Mouse (Mus musculus) C2C12 (cell line): ENCODE results near the gene Dnase1l3. TPM values are rescaled to one million over a fixed set of nuclear protein-coding genes. Genes with fewer than 3 reads are reported as not detected.

Experiments used
- H3K27me3 ChIP-seq: one replicate; pipeline ENCODE4 v1.6.1; 2011; ENCODE audit not compliant: control insufficient read depth, insufficient read depth, insufficient read length
- H3K36me3 ChIP-seq: one replicate; pipeline ENCODE4 v1.6.1; 2011; ENCODE audit not compliant: control insufficient read depth, insufficient read depth
- H3K4me3 ChIP-seq: one replicate; pipeline ENCODE4 v1.5.1; 2011; ENCODE audit warnings: mild to moderate bottlenecking, control low read depth; ENCODE audit not compliant: poor library complexity, insufficient read depth, severe bottlenecking
- H3K79me2 ChIP-seq: one replicate; pipeline ENCODE4 v1.6.1; 2011; ENCODE audit not compliant: control insufficient read depth, insufficient read depth
- H3K79me3 ChIP-seq: one replicate; pipeline ENCODE4 v1.6.1; 2011; ENCODE audit warnings: low read depth, control low read depth
- H3ac ChIP-seq: one replicate; pipeline ENCODE3; 2011; ENCODE audit warnings: low read depth; ENCODE audit not compliant: control insufficient read depth, insufficient read length
- CEBPB ChIP-seq: IDR thresholded peaks from one replicate; pipeline ENCODE4 v1.6.1; 2011; ENCODE audit warnings: low read depth, mild to moderate bottlenecking, control low read depth, moderate library complexity
- CTCF ChIP-seq: IDR thresholded peaks from one replicate; pipeline ENCODE4 v1.5.1; 2011; ENCODE audit not compliant: control insufficient read depth, insufficient read depth, insufficient read length
- FOSL1 ChIP-seq: IDR thresholded peaks from one replicate; pipeline ENCODE4 v1.8.0; 2011; ENCODE audit warnings: mild to moderate bottlenecking, low read length; ENCODE audit not compliant: poor library complexity, insufficient read depth, severe bottlenecking
- MAX ChIP-seq: IDR thresholded peaks from one replicate; pipeline ENCODE4 v1.6.1; 2011; ENCODE audit warnings: mild to moderate bottlenecking, control low read depth
- MYOD1 ChIP-seq: IDR thresholded peaks from one replicate; pipeline ENCODE4 v1.6.1; 2011; ENCODE audit warnings: low read depth; ENCODE audit not compliant: control insufficient read depth, insufficient read length
- MYOG ChIP-seq: IDR thresholded peaks from one replicate; pipeline ENCODE4 v1.6.1; 2011; ENCODE audit not compliant: control insufficient read depth, insufficient read length; ENCODE audit errors: extremely low read depth
- USF1 ChIP-seq: IDR thresholded peaks from one replicate; pipeline ENCODE4 v1.6.1; 2011; ENCODE audit warnings: low read depth, mild to moderate bottlenecking, control low read depth, moderate library complexity
- polyA plus RNA-seq: library from polyadenylated mRNA; unstranded; fragments of >200 nt; fragmentation: generic; extraction: Trizol; gene quantifications from one replicate; pipeline ENCODE4 v1.2.1, GENCODE M21; 2012; ENCODE audit warnings: missing spikeins

Gene Dnase1l3
- polyA plus RNA-seq, 1 experiment: not detected

DNA sequence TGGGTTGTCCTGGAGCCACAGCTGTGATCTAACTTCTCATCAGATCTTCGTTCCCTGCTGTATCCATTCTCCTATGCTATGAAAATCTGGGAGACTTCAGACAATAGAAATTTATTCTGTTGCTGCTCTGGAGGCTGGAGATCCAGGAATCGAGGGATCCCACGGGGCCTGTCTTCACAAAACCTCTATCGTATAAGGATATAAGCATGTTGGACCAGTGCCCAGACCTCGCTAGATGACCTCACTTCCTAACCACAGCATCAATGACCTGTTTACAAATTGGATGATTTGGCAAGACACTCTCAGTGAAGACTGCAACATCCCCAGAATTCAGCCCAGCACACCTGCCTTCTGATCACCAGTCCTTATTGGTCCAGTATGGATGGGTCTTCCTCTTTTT is 32.7 kb downstream of the Dnase1l3 start:
- Histone ChIP-seq H3K79me3 (no peaks in the 10 kb centered on the region), H3K79me2 (no peaks in the 10 kb centered on the region), H3K36me3 (no peaks in the 10 kb centered on the region), H3K27me3 (no peaks in the 10 kb centered on the region), H3ac (no peak overlapping the region), H3K4me3 (no peak overlapping the region)
- TF ChIP-seq CTCF (no peak), FOSL1 (no peak), MYOD1 (no peak), USF1 (no peak), CEBPB (no peak), MAX (no peak), MYOG (no peak)

- Histone ChIP-seq H3K36me3 (no peaks in the 10 kb centered on the region), H3K27me3 (no peaks in the 10 kb centered on the region), H3K79me2 (no peaks in the 10 kb centered on the region), H3K4me3 (no peak overlapping the region), H3ac (no peak overlapping the region), H3K79me3 (no peaks in the 10 kb centered on the region)
- TF ChIP-seq MYOG: no peak
- TF ChIP-seq MYOD1: no peak
- TF ChIP-seq CEBPB: no peak
- no peak for TF ChIP-seq USF1
- TF ChIP-seq MAX: no peak
- TF ChIP-seq FOSL1: no peak
- no peak for TF ChIP-seq CTCF
These were observed 33.8 kb downstream of the Dnase1l3 start for GRCm38 (mm10) chr14:7960616-7961015.

DNA sequence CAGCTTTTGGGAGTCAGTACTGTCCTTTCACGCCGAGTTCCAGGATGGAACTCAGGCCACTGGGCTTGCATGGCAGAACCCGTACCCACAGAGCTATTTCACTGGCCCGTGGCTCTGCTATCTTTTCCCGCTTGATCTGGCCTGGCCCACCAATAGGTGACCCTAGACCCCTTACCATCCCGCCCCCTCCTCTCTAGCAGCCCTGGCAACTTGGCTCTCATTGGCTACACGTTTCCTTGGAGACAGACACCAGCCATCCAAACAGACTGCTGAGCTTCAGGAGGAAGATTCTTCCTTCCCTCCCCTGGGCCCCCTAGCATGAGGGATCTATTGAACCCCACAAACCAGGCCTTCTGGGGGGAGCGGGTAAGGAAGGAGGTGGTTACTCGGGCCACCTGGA is 37.3 kb downstream of the Dnase1l3 start, which contains the start of gene Gm45521:
Gene Gm45521, plus strand, starts transcription at position 240 of the 400 bp plus-strand sequence.
- no peaks in the 10 kb centered on the region for H3K79me2 ChIP-seq
- no peaks in the 10 kb centered on the region for H3K36me3 ChIP-seq
- TF ChIP-seq MYOD1: no peak
- TF ChIP-seq MAX: no peak
- no peak for TF ChIP-seq CEBPB
- TF ChIP-seq FOSL1: no peak
- TF ChIP-seq MYOG: no peak
- no peak for TF ChIP-seq CTCF
- no peak for TF ChIP-seq USF1
- no peak within 1 kb of the TSS for H3K4me3 ChIP-seq
- no peaks in the 10 kb centered on the region for H3K27me3 ChIP-seq
- H3ac ChIP-seq: no peak within 1 kb of the TSS
- H3K79me3 ChIP-seq: no peaks in the 10 kb centered on the region

- peaks cover 6% of the 10 kb centered on the region for H3K36me3 ChIP-seq
- TF ChIP-seq CTCF: no peak
- TF ChIP-seq MYOG: no peak
- TF ChIP-seq MYOD1: no peak
- no peak for TF ChIP-seq USF1
- TF ChIP-seq MAX: no peak
- no peak for TF ChIP-seq FOSL1
- TF ChIP-seq CEBPB: no peak
- no peaks in the 10 kb centered on the region for H3K79me3 ChIP-seq
- H3K27me3 ChIP-seq: no peaks in the 10 kb centered on the region
- no peak overlapping the region for H3ac ChIP-seq
- H3K79me2 ChIP-seq: no peaks in the 10 kb centered on the region
- no peak overlapping the region for H3K4me3 ChIP-seq
These were observed 37.9 kb downstream of the Dnase1l3 start for GRCm38 (mm10) chr14:7956427-7956826.

- Histone ChIP-seq H3K36me3 (peaks cover 30% of the 10 kb centered on the region), H3K79me3 (no peaks in the 10 kb centered on the region), H3ac (no peak overlapping the region), H3K27me3 (no peaks in the 10 kb centered on the region), H3K4me3 (no peak overlapping the region), H3K79me2 (no peaks in the 10 kb centered on the region)
- TF ChIP-seq MYOD1 (no peak), FOSL1 (no peak), CEBPB (no peak), MYOG (no peak), CTCF (no peak), USF1 (no peak), MAX (no peak)
These were observed 40.3 kb downstream of the Dnase1l3 start for GRCm38 (mm10) chr14:7954071-7954471.

DNA sequence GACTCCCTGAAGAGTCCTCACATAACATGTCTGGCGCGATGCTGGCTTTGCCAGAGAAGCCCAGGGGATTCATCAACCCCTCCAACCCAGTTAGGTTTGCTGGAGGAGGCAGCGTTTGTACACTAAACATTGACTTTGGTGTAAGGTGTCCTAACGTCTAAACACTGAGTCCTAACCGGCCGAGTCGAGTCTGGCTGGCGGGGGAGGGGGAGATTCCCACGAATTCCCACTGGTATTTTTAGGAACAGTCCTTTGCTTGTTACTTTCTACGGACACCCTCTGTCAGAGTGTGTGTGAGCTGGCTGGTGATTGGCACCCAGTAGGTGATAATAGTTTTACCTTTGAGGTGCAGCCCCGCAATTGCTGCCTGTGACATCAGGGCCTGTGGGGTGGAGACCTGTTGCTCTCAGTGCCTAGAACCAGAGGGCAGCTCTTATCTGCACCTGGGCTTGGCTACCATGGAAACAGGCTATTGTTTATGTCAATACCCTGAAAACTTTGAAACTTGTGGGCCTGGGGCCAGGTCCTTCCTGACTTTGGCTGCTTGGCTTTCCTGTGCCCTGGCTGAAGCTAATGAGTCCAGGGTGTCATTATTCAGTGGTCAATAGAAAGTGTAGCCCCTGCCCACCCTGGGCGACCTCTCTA is 41.6 kb downstream of the Dnase1l3 start:
- Histone ChIP-seq H3K4me3 (no peak overlapping the region), H3K79me2 (no peaks in the 10 kb centered on the region), H3K79me3 (no peaks in the 10 kb centered on the region), H3K36me3 (peaks cover 43% of the 10 kb centered on the region), H3K27me3 (no peaks in the 10 kb centered on the region), H3ac (no peak overlapping the region)
- TF ChIP-seq MYOD1: no peak
- no peak for TF ChIP-seq MAX
- TF ChIP-seq FOSL1: no peak
- no peak for TF ChIP-seq CEBPB
- TF ChIP-seq CTCF: no peak
- no peak for TF ChIP-seq USF1
- no peak for TF ChIP-seq MYOG
